In the genomic region with DNA sequence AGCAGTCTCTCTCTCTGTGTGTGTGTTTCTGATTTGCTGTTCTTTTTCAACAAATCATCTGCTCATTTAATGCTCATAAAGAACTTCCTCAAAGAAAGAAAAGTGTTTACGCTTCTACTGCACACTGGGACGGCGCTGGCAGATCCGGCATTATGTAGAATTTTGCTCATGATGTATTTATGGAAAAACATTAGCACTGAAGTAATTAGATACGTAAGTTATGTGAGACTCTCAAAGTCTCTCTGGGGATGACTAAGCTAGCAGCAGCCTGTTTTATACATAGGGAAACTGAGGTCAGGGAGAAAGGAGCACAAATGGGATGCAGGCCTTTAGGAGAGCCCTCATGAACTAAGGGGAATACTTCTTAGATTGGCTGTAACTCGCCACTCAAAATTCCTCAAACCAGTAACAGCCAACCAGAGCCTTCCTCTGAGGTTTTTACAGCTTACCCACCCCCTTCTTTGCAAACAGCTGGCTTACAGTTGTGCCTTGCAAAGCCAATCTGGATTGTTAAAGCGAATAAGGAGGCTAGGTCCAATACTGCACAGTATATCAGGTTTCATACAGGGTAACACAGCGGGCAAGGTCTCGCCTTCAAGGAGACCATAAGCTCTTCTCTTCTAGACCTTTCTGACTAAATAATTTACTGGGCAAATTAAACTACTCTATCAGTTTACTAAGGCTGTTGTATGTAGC, we compare ENCODE assay signal across 15 mouse cellular contexts.
DNase-seq lines count a peak whose midpoint lies in the region; ATAC-seq and TF ChIP-seq lines count a peak whose summit lies in the region.
"Had no signal": no experiment of that assay in that cellular context is flagged by ENCODE, and none has a peak within 500 bp of the region (broad histone marks: within the 10 kb centered on the region; RNA-seq: fewer than 3 reads in every experiment).

No protein-coding gene starts in this region.

- intact Hi-C loops in heart, postnatal 10 days (cut with DNase I), result loop anchor here (5.0 kb wide), 1 partner anchor 60 kb away; no protein-coding TSS in a partner anchor

- no peak for TF ChIP-seq CTCF in lung, postnatal 0 days (IDR thresholded peaks at IDR 0.05)

- no peaks in the 10 kb centered on the region for H3K36me3 ChIP-seq in heart, embryonic 11.5 days (ENCODE audit: control insufficient read depth, insufficient read depth, low read length)
- H3K36me3 ChIP-seq in lung, postnatal 0 days (ENCODE audit: insufficient read depth, low read length), result no peaks in the 10 kb centered on the region
- H3K36me3 ChIP-seq in intestine, embryonic 15.5 days, result no peaks in the 10 kb centered on the region
- no peaks in the 10 kb centered on the region for H3K36me3 ChIP-seq in neural tube, embryonic 15.5 days
- H3K36me3 ChIP-seq in midbrain, embryonic 16.5 days (ENCODE audit: control insufficient read depth, insufficient read depth, low read length), result no peaks in the 10 kb centered on the region
- H3K36me3 ChIP-seq: midbrain, embryonic 10.5 days had no signal

- no peak overlapping the region for H3K4me2 ChIP-seq in heart, embryonic 11.5 days
- no peak overlapping the region for H3K4me2 ChIP-seq in lung, postnatal 0 days (replicated peaks; ENCODE audit: low read depth, low read length)
- no peak overlapping the region; the same call in 1 of the 2 replicates for H3K4me2 ChIP-seq in intestine, embryonic 15.5 days (replicated peaks)
- H3K4me2 ChIP-seq in neural tube, embryonic 15.5 days, result no peak overlapping the region
- no peak overlapping the region for H3K4me2 ChIP-seq in midbrain, embryonic 16.5 days (ENCODE audit: low read length)

- no peaks in the 10 kb centered on the region for H3K27me3 ChIP-seq in heart, embryonic 11.5 days (ENCODE audit: control insufficient read depth, insufficient read depth, low read length)
- no peaks in the 10 kb centered on the region for H3K27me3 ChIP-seq in lung, postnatal 0 days (replicated peaks; ENCODE audit: insufficient read depth, low read length)
- no peaks in the 10 kb centered on the region for H3K27me3 ChIP-seq in intestine, embryonic 15.5 days (replicated peaks)
- H3K27me3 ChIP-seq in neural tube, embryonic 15.5 days (replicated peaks), result no peaks in the 10 kb centered on the region
- no peaks in the 10 kb centered on the region for H3K27me3 ChIP-seq in midbrain, embryonic 16.5 days (ENCODE audit: control insufficient read depth, insufficient read depth, low read depth, low read length)

- no peak overlapping the region for H3K27ac ChIP-seq in heart, embryonic 11.5 days (ENCODE audit: low read depth, low read length)
- H3K27ac ChIP-seq in lung, postnatal 0 days (ENCODE audit: low read length), result no peak overlapping the region
- peak overlapping the region; percentile 23 for H3K27ac ChIP-seq in intestine, embryonic 15.5 days
- H3K27ac ChIP-seq in neural tube, embryonic 15.5 days (replicated peaks), result no peak overlapping the region
- no peak overlapping the region for H3K27ac ChIP-seq in midbrain, embryonic 16.5 days (ENCODE audit: low read length)
- H3K27ac ChIP-seq: midbrain, embryonic 10.5 days had no signal

- peak; percentile 26 to 33 for DNase-seq in heart, postnatal 10 days
- DNase-seq in lung, postnatal 0 days (ENCODE audit: low spot score), result peak; percentile 24
- DNase-seq in lung, postnatal 36 days, result no peak
- no peak for DNase-seq in natural killer cell, adult 2 months (ENCODE audit: low spot score in 2 of 2)
- DNase-seq: cerebellum, postnatal 36 days; kidney, adult 11 months; layer of hippocampus, adult 9-11 months; liver, postnatal 0 days; thymus, postnatal 4 days had no signal

- WGBS in heart, embryonic 11.5 days (ENCODE audit: insufficient replicate concordance), result 75% methylated on average over 9 of the region's 9 CpGs
- 43% methylated on average over 9 of the region's 9 CpGs for WGBS in lung, postnatal 0 days
- WGBS in intestine, embryonic 15.5 days, result 51% methylated on average over 9 of the region's 9 CpGs
- 59% methylated on average over 9 of the region's 9 CpGs for WGBS in neural tube, embryonic 15.5 days
- WGBS in midbrain, embryonic 16.5 days, result 85% methylated on average over 9 of the region's 9 CpGs

- no peak for ATAC-seq in heart, embryonic 11.5 days (replicated peaks; ENCODE audit: insufficient number of reproducible peaks, low FRiP score, low TSS enrichment)
- ATAC-seq in lung, postnatal 0 days, result 0 out of 2 replicates have a peak, but pooled peaks have one; percentile 9
- no peak for ATAC-seq in intestine, embryonic 15.5 days
- no peak for ATAC-seq in neural tube, embryonic 15.5 days (ENCODE audit: low FRiP score)
- ATAC-seq in midbrain, embryonic 16.5 days, result no peak
- ATAC-seq: CD4-positive, CD25-positive, alpha-beta regulatory T cell, adult 4 months; liver, postnatal 0 days had no signal

- H3K4me1 ChIP-seq in heart, embryonic 11.5 days (ENCODE audit: control insufficient read depth, insufficient read depth, low read length), result 0 out of 2 replicates have a peak, but pooled peaks cover 9% of the 10 kb centered on the region
- H3K4me1 ChIP-seq in lung, postnatal 0 days (ENCODE audit: insufficient read depth, low read depth, low read length), result no peaks in the 10 kb centered on the region
- H3K4me1 ChIP-seq in intestine, embryonic 15.5 days (replicated peaks), result peaks cover 4% of the 10 kb centered on the region; the same call in 1 of the 2 replicates
- H3K4me1 ChIP-seq in neural tube, embryonic 15.5 days, result peaks cover 27% of the 10 kb centered on the region
- peaks cover 5% of the 10 kb centered on the region; the same call in 1 of the 2 replicates for H3K4me1 ChIP-seq in midbrain, embryonic 16.5 days (ENCODE audit: control insufficient read depth, insufficient read depth, low read length)

- no peak overlapping the region for H3K4me3 ChIP-seq in heart, embryonic 11.5 days (ENCODE audit: low read depth, low read length)
- no peak overlapping the region for H3K4me3 ChIP-seq in lung, postnatal 0 days (ENCODE audit: low read depth, low read length)
- H3K4me3 ChIP-seq in intestine, embryonic 15.5 days (replicated peaks), result no peak overlapping the region
- H3K4me3 ChIP-seq in neural tube, embryonic 15.5 days (replicated peaks), result no peak overlapping the region
- no peak overlapping the region for H3K4me3 ChIP-seq in midbrain, embryonic 16.5 days (ENCODE audit: low read depth, low read length)
- H3K4me3 ChIP-seq: midbrain, embryonic 10.5 days had no signal

- H3K9me3 ChIP-seq in heart, embryonic 11.5 days (replicated peaks; ENCODE audit: control insufficient read depth, low read length), result no peaks in the 10 kb centered on the region
- no peaks in the 10 kb centered on the region for H3K9me3 ChIP-seq in lung, postnatal 0 days (ENCODE audit: low read length)
- H3K9me3 ChIP-seq in intestine, embryonic 15.5 days, result no peaks in the 10 kb centered on the region
- no peaks in the 10 kb centered on the region for H3K9me3 ChIP-seq in neural tube, embryonic 15.5 days (replicated peaks)
- no peaks in the 10 kb centered on the region for H3K9me3 ChIP-seq in midbrain, embryonic 16.5 days (replicated peaks; ENCODE audit: control insufficient read depth, low read length, poor library complexity, severe bottlenecking)

- no peak overlapping the region for H3K9ac ChIP-seq in heart, embryonic 11.5 days (ENCODE audit: low read depth, low read length)
- no peak overlapping the region for H3K9ac ChIP-seq in lung, postnatal 0 days (replicated peaks; ENCODE audit: low read depth)
- no peak overlapping the region for H3K9ac ChIP-seq in intestine, embryonic 15.5 days
- peak overlapping the region; percentile 34; the same call in 1 of the 2 replicates for H3K9ac ChIP-seq in neural tube, embryonic 15.5 days (replicated peaks)
- no peak overlapping the region for H3K9ac ChIP-seq in midbrain, embryonic 16.5 days (ENCODE audit: low read depth, low read length)
- H3K9ac ChIP-seq: liver, postnatal 0 days had no signal

- TF ChIP-seq EP300 in lung, postnatal 0 days (IDR thresholded peaks at IDR 0.05), result no peak

Comparison
In these comparisons a context has a peak if more than half of its experiments do, and no peak if none do; other contexts are left out.
1. DNase-seq: peak in heart, postnatal 10 days (2 of 2) and lung, postnatal 0 days (single experiment); none in lung, postnatal 36 days (single experiment) and natural killer cell, adult 2 months (0 of 2).